Mouse (Mus musculus): ENCODE results near the gene Pank2.
"Not testable (repeated sequence)": the region's sequence is repeated elsewhere in the genome, so short reads cannot be mapped to it uniquely, and the experiment has no call there.

Gene Pank2

GRCm38 (mm10) chr2:131262213-131262672 is at the start of gene Pank2:
Pank2 (plus strand) TSS chr2:131262495.
- DNase-seq (ENCODE audit: extremely low spot score, low spot score) = peak; percentile 97

GRCm38 (mm10) chr2:131213773-131214172 is 48.5 kb upstream of the Pank2 start:
- no peak for DNase-seq (ENCODE audit: extremely low spot score, low spot score)

DNA sequence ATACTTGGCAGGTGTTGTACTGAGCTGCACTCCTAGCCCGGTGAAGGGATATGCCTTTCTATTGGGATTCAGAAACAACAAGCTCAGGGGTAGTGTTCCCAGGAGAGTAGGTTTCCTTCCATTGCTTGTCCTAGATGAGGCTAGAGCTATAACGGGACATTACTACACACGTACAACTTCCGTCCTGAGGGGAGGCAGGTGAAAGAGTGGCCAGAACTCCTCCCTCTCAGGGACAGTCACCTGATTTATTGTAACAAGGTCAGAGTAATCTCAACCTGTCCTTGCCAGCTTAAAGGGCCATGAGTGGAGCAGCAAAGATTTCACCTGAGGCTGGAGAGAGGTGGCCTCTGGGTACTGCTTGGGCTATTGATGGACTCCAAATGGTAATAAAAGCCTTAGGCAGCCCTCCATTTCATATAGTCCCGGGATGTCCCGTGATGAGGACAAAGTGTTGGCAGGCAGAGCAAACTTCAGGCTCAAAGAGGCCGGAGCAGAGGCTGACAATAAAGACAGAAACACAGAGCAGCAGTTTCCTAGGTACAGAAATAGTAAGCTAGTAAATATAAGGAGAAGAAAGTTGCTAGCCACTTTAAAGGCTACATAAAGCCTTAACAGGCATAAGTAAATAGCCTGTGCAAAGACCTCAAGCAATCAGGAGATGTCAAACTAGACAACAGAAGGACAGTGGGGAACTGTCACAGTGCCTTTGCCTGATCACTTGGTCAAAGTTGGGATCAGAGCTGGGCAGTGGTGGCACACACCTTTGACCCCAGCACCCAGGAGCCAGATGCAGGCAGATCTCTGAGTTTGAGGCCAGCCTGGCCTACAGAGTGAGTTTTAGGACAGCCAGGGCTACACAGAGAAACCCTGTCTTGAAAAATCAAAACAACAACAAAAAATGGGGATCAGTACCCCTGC is 46.1 kb upstream of the Pank2 start:
- DNase-seq (ENCODE audit: extremely low spot score, low spot score) = no peak

DNA sequence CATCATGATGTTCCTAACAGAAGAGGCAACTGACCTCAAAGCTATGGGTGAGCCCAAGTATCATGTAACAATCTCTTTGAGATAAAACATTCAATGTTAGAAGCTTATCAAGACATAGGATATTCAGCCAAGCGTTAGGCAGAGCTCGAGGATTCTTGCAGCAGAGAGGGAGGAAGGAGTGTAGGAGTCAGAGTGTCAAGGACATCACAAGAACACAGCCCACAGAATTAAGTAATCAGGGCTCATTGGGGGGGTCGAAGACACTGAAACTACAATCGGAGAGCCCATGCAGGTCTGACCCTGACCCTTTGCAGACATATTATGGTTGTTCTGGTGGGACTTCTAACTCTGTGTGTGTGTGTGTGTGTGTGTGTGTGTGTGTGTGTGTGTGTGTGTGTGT is 42.3 kb upstream of the Pank2 start:
- no peak for DNase-seq (ENCODE audit: extremely low spot score, low spot score)

DNA sequence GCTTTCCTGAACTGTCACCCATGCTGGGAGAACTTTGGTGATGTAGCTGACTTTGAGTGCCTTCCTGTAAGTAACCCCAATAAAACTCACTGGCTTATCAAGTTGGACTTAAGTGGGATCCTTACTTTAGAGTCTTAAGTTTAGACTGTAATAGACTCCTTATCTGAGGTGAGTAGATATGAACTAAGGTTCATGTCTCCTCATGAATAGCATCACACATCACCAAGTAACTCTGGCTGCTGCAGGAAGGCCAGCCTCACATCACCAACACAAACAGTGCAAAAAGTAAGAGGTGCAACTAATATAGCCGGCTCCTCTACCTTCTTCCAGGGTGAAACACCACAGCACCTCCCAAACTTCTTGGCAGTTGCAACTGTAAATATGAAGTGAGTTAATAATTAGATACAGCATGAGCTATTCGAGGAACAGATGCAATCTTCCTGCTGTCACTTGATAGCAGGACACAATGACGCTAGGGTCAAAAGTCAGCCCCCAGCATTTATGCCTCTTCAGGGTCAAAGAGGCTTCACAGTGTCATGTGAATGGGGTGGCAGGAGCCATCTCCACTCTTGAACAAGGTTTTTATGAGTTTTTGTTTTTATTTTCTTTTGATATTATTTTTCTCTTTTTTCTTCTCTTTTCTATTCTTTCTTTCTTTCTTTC is 40.3 kb upstream of the Pank2 start:
- no peak for DNase-seq (ENCODE audit: extremely low spot score, low spot score)

DNA sequence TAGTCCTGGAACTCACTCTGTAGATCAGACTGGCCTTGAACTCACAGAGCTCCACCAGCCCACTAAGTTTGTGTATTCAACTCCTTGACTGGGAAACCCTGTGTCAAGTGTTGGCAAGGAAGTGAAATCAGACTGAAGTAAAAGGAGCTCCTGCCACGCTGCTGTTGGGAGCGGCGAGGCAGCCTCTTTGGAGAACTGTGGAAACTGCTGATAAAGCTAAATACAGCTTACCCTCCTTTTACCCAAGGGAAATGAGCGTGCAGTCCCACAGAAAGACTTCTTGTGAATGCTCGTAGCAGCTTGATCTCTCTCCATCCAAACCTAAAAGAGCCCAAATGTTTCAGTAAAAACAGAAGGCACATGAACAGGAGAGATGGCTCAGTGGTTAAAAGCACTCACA is 39.7 kb upstream of the Pank2 start:
- no peak for DNase-seq (ENCODE audit: extremely low spot score, low spot score)

DNA sequence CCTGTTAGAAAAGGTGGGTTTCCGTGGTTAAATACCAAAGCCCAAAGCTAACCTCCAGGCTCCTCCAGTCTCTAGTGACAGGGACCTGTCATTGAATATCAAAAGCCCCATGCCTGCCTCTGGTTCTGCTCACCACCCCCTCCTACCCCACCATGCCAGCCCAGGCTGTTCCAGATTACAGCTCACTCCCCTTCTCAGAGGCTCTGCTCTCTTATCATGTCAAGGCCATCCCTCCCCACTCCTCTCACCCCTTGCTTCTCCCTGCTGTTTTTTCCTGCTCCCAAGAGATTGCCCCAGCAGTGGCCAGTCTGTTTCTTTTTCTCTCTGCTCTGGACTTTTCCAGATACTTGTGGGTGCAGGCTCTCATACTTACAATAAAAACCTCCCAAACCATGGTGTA is 38.7 kb upstream of the Pank2 start:
- DNase-seq (ENCODE audit: extremely low spot score, low spot score) = no peak

GRCm38 (mm10) chr2:131225178-131225577 is 37.1 kb upstream of the Pank2 start:
- DNase-seq (ENCODE audit: extremely low spot score, low spot score) = no peak

- not testable (repeated sequence) for DNase-seq (ENCODE audit: extremely low spot score, low spot score)
Observed at GRCm38 (mm10) chr2:131226669-131227068, 35.6 kb upstream of the Pank2 start.

- DNase-seq (ENCODE audit: extremely low spot score, low spot score) = no peak
Observed at GRCm38 (mm10) chr2:131227243-131227642, 35.1 kb upstream of the Pank2 start.

DNA sequence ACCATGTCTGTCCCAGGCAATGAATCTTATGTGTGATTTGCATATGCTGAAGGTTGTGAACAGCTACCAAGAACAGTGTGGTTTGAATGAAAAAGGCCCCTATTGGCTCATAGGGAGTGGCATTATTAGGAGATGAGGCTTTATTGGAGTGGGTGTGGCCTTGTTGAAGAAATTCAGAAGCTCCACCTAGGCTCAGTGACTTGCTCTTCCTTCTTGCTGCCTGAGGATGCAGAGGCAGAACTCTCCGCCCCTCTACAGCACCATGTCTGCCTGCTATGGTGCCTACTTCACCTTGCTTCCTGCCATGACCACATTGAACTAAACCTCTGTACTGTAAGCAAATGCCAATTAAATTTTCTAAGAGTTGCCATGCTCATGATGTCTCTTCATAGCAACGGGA is 29.7 kb upstream of the Pank2 start:
- DNase-seq (ENCODE audit: extremely low spot score, low spot score) = no peak

GRCm38 (mm10) chr2:131233307-131234126 is 28.8 kb upstream of the Pank2 start, which contains the start of gene Mavs:
Mavs (plus strand) TSS chr2:131234063.
- peak; percentile 95 for DNase-seq (ENCODE audit: extremely low spot score, low spot score)

DNA sequence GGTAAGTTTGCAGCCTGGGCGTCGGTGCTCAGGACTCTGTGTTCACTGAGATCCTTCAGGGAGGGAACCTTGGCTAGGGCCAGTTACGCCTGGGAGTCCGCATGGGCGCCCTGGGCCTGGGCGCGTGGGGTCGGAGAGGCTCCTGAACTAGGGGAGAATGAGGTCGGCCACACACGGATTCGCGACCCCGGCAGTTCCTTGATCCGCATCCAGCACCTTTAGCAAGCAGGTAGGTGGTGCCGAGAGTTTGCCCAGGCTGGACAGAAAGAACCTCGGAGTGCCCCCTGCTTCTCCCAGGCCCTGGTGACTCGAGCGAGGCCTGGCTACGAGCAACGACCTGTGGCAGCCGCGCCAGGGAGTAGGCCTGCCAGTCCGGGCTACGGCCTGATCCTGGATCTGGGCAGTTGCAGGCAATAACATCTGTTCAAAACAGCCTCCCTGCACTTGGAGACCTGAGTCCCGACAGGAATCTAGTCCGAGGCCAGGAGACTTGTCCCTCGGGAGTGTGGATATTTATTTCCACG is 28.1 kb upstream of the Pank2 start:
- no peak for DNase-seq (ENCODE audit: extremely low spot score, low spot score)

DNA sequence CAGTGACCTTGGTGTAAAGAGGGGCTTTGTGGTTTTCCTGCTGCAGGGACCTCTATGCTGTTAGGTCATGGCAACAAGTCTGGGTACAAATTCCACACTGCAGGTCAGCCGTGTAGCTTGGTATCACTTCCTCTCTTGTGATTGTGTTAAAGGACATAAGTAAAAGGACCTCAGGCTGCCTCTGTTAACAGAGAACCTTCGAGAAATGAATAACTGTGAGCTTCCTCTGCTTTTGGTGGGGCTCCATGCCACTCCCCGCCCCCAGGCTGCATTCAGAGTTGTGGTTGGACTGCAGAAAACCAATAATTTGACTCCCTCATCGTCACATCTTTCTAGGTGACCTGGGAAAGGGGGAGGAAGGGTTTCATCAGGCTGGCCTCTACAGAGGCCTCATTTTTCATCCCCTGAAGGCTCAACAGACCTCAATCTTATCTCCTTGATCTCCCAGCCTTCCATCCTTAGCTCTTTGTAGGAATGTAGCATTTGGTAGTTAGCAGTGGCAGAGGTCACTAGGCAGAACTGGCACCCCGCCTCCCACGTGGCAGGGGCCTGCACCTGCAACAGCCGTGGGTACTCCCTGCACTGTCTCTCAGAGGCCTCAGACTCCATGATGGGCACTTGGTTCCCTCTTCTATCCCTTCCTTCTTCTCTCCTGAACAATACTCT is 27.2 kb upstream of the Pank2 start:
- no peak for DNase-seq (ENCODE audit: extremely low spot score, low spot score)

DNA sequence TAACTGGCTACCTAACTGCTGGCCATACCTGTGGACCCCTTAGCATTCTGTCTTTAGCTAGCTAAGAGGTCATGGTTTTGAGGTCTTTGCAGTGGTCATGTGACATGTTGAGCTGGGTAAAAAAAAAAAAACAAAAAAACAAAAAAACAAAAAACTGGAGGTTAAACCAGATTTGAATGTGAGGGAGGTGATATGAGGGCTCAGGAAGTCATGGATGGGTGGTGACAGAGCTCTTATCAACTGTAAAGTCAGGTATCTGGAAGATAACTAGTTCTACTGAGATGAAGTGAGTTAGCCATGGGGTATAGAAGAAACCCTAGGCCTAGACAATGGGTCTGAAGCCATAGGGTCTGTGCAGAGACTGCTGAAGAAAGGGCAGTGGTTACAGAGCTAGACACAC is 20.1 kb upstream of the Pank2 start:
- DNase-seq (ENCODE audit: extremely low spot score, low spot score) = no peak

DNA sequence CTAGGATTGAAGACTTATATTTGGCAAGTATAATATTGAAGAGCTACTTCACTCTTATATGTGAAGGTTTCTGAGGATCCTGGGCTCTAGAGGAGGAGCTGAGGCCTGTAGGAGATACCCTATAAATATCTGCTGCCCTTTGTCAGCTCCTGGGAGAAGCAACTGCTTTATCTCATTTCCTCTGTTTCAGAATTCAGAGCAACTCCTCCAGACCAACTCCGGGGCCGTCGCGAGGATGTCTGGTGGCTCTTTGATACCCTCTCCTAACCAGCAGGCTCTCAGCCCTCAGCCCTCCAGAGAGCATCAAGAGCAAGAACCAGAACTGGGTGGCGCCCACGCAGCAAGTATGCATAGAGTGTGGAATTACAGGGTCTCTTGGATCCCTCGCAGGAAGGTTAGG is 19.4 kb upstream of the Pank2 start:
- no peak for DNase-seq (ENCODE audit: extremely low spot score, low spot score)

DNA sequence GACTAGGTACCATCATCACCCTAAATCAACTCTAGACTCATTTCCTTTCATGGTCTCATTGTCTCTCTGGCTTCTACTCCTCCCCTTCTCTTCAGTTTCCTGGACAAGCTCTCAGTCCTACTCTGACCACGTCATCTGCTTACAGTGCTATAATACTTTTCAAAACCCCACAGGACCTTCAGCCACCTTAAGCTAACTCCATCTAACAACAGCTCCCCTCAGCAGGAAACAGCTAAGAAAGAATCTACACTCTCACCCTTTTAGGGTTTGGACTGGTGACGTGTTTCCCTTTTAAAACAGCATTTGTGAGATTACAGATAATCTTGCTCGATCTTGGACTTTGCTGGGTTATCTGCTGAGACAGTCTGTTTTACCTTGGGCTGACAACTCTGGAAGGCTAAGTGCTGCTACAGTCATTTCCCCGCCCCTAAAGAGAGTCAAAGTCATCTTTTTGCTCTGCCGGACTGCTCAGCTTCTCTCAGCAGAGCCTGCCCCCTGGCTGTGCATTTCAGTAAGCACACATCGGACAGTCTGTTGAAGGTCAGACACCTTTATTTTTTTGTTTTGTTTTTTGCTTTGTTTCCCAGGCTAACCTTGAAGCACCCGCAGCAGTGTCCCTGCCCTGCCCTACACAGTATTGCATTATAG is 8.5 kb upstream of the Pank2 start:
- DNase-seq (ENCODE audit: extremely low spot score, low spot score) = peak; percentile 44

DNA sequence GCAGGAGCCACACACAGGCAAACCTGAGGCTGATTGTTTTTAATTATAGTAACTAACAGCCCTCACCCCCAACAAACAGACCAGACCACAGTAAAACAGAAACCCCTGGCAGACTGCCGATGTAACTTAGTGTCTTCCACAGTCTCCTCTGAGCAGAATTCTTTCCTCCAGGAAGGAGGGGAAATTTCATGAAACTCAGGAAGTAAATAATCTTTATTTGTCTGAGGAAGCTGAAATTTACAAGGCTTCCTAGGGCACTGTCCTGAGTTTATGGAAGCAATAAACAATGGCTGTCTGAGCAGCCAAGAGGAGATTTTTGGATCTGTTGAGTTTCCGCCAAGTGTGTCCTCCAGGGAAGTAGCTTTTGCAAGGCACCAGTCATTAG is 8.0 kb upstream of the Pank2 start:
- no peak for DNase-seq (ENCODE audit: extremely low spot score, low spot score)

- DNase-seq (ENCODE audit: extremely low spot score, low spot score) = no peak
Observed at GRCm38 (mm10) chr2:131255738-131256137, 6.6 kb upstream of the Pank2 start.

DNA sequence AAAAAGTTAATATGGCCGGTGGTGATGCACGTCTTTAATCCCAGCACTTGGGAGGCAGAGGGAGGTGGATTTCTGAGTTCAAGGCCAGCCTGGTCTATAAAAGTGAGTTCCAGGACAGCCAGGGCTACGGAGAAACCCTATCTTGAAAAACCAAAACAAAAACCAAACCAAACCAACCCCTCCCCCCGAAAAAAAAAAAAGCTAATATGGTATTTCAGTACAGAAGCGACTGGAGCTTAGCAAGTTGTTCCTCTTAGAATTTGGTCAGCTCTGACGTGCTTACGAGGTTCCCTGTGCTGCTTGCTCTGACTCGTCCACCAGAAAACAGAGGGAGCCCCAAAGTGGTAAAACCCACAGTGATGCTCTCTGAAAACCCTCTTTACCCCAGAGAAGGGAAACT is 3.6 kb upstream of the Pank2 start:
- DNase-seq (ENCODE audit: extremely low spot score, low spot score) = no peak

All from neural tube, embryonic 10.5 days (tissue).